Mouse (Mus musculus) lung, adult 18-20 months (tissue): Measurements from ENCODE around the gene Zmynd10.

Experiments used
- DNase-seq, 2 experiments: peaks; one replicate each; pipeline ENCODE4 v3.0.0; 2022; ENCODE audit warnings: mixed read lengths in 2 of 2

Zmynd10 gene

DNA sequence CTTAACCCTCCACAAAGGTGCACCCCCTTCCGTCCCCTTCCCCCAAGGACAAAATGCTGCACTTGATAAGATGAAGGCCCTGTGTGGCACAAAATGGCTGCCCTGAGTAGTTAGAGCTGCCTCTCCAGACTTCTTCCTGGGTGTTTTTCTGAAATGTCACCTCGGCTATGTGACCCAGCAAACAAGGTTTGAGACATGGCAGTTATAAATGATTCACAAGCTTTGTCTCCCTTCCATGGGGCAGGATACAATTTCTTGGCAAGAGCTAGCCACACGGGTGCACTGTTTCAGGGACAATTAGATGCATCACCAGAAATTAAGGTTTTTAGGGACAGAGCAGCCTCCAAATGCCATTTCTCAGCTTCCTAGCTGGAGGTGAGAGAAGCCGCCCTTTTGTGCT is 6.7 kb upstream of the Zmynd10 start:
- no peak for DNase-seq

- DNase-seq = no peak
These were observed 6.1 kb upstream of the Zmynd10 start for GRCm38 (mm10) chr9:107541005-107541404.

GRCm38 (mm10) chr9:107541474-107542351 is 5.4 kb upstream of the Zmynd10 start, which contains the start of the genes Cyb561d2 and Nprl2:
Cyb561d2 (minus strand) TSS chr9:107542193.
Nprl2 (plus strand) TSS chr9:107542226.
- peak; percentile 95 to 96 for DNase-seq

- DNase-seq = no peak
These were observed 4.8 kb upstream of the Zmynd10 start for GRCm38 (mm10) chr9:107542352-107542686.

- DNase-seq = no peak
These were observed 4.4 kb upstream of the Zmynd10 start for GRCm38 (mm10) chr9:107542721-107543120.

DNA sequence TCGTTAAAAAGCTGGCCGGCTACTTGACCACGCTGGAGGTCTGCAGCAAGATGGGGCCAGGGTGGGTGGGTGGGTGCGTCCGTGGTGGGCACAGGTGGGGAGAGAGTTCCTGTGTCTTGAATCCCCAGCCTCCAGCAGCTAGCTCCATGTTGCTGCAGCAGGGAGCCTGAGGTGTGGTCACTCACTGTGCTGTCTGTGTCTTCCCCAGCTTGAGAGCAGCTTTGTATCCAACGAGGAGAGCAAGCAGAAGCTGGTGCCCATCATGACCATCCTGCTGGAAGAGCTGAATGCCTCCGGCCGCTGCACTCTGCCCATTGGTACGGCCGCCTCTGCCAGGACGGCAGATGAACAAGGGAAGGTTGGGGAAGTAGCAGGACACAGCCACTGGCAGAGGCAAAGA is 3.8 kb upstream of the Zmynd10 start:
- DNase-seq = no peak

- no peak for DNase-seq
These were observed 2.9 kb upstream of the Zmynd10 start for GRCm38 (mm10) chr9:107544196-107544700.

GRCm38 (mm10) chr9:107544729-107545128 is 2.4 kb upstream of the Zmynd10 start:
- DNase-seq = no peak

DNA sequence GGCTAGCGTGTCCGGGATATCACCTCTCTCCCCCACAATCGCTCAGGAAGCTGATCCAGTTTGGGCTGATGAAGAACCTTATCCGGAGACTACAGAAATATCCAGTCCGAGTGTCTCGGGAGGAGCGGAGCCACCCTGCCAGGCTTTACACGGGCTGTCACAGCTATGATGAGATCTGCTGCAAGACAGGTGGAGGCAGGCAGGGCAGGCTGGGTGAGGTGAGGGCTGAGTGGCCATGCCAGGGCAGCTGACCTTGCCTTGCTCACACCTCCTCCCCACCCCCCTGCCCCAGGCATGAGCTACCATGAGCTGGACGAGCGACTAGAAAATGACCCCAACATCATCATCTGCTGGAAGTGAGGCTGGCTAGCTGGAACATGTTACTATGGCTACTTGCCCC is 1.9 kb upstream of the Zmynd10 start:
- DNase-seq = no peak

DNA sequence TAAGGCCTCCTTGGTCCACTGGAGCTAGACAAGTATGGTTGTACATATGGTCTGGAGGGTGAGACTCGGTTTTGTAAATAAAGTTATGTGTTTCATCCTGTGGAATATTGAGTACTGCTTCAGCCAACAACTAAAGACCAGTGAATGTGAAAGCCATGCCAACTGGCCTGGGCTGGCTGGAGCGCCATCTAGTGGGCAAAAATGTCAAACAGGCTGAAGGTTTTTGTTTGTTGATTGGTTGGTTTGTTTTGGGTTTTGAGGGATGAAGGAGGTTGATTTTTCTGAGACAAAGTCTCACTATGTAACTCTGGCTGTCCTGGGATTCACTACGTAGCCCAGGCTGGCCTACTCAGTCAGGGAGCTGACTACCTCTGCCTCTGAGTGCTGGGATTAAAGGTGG is 1.5 kb upstream of the Zmynd10 start:
- peak; percentile 62 to 75 for DNase-seq

GRCm38 (mm10) chr9:107547957-107548356 is 859 bp downstream of the Zmynd10 start:
- DNase-seq = no peak

GRCm38 (mm10) chr9:107548820-107549219 is 1.7 kb downstream of the Zmynd10 start:
- DNase-seq = no peak

DNA sequence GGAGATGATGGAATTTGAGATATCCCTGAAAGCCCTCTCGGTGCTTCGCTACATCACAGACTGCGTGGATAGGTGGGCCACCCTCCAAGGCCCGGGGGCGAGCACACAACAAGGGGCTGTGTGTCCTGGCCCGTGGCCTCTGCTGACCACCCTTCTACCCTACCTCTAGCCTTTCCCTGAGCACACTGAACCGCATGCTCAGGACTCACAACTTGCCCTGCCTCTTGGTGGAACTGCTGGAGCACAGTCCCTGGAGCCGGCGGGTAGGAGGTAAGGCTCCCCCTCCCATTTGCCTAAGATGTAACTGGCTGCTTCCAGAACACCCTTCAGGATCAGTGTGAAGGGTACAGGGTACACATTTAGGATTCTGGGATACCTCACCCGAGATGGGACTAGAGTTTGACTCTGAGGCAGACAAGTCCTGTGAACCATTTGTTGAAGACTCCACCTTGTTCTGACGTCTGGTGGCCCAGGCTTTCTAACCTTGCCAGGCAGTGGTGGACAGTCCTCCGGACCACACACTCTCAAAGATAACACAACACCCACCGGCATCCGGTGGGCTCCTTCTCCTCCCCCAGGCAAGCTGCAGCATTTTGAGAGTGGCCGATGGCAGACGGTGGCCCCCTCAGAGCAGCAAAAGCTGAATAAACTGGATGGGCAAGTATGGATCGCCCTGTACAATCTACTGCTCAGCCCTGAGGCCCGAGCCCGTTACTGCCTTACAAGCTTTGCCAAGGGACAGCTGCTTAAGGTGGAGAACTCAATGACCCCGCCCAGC is 2.4 kb downstream of the Zmynd10 start:
- no peak for DNase-seq

DNA sequence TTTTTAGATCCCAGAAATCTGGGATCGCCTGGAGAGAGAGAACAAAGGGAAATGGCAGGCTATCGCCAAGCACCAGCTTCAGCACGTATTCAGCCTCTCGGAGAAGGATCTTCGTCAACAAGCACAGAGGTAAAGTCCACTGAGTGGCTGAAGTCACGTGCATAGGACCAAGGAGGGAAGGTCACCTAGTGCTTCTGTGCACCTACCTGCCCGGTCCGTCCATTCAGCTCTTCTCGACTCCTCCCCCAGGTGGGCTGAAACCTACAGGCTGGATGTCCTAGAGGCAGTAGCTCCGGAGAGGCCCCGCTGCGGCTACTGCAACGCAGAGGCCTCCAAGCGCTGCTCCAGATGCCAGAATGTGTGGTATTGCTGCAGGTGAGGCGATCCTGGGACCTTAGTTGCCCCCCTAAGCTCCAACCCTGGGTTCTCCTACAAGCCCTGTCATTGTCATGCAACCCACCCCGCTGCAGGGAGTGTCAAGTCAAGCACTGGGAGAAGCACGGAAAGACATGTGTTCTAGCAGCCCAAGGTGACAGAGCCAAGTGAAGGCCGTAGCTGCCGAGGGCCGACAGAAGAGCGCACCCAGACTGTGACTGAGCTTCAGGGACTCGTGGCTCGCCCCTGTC is 3.5 kb downstream of the Zmynd10 start:
- DNase-seq = peak; percentile 67 to 71

DNA sequence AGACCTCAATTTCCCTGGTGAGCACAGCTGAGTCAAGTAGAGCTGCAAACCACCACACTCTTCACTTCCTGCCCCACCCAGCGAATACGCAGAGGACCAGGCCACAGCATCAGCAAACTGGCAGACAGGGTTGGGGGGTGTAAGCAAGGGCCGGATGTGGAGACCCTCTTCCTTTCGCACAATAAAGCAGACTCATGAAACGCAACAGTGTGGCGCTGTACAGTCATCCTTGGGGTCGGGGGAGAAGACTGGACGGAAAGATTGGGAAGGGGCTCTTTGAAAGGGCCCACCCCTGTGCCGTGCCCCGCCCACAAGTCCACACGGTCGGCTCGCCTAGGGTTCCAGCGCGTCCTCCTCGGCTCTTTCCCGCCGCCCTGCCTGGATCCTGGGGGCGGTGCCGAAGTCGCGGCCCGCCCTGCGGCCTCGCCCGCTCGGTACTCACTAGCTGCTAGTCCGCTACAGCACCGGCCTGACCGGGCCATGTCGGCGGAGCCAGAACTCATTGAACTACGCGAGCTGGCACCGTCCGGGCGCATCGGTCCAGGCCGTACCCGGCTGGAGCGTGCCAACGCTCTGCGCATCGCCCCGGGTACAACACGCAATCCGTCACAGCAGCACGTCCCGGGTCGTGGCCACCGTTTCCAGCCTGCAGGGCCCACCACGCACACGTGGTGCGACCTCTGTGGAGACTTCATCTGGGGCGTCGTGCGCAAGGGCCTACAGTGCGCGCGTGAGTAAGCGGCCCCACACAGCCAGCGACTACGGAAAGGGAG is 4.2 kb downstream of the Zmynd10 start, which contains the start of gene Rassf1:
Gene Rassf1 (plus strand): TSS at position 439 of the 773 bp plus-strand sequence.
- peak; percentile 78 to 80 for DNase-seq

DNA sequence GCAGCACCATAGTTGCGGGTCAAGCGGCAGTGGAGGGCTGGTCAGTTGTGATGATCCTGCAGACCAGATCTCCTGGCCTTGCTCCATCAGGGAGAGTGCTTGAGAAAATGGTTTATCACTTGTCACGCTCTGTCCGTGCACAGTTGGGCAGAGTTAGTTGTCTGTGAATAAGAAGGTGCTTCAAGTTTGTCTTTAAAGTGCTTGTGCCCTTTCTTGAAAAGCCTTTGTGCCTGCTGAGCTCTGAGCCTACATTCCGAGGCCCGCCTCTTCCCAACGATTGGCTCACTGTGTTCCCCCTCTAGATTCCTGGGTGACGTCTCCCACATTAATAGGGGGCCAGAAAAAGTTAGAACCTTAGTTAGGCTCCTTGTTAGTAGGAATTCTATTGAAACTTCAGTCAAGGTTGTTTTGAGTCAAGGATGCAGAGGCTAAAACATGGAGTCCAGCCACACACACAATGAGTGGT is 4.8 kb downstream of the Zmynd10 start:
- no peak for DNase-seq

- DNase-seq = no peak
These were observed 5.7 kb downstream of the Zmynd10 start for GRCm38 (mm10) chr9:107552690-107553393.

DNA sequence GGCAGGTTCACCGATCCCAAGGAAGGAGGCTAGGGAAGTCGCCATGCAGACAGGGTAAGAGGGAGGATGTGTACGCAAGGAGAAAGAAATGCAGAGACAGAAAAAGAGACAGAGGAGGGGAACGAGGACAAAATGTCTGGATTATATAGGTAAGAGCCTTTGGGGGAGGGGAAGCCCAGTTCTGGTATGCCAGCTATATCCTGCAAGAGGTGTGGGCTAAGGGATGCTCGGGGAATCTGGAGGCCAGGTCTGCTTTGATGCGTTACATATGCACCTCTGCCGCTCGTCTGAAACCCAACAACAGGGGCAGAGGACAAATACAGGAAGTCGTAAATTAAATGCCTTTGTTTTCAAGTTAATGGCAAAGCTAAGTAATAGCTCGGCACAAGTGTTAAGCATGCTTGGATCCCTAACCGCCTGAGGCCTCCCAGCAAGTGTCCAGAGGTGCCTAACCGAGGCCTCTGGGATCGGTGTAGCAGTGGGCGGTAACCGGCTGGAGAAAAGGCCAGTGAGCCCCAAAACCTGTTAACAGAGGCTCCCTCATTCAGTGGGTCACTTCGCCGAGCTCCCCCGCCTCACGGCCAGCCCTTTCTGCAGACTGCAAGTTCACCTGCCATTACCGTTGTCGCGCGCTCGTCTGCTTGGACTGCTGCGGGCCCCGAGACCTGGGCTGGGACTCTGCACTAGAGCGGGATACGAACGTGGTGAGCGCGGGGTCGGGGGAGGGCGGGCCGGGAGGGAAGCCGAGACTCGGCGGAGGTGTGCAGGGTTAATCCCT is 6.6 kb downstream of the Zmynd10 start:
- DNase-seq = peak; percentile 35 to 56

DNA sequence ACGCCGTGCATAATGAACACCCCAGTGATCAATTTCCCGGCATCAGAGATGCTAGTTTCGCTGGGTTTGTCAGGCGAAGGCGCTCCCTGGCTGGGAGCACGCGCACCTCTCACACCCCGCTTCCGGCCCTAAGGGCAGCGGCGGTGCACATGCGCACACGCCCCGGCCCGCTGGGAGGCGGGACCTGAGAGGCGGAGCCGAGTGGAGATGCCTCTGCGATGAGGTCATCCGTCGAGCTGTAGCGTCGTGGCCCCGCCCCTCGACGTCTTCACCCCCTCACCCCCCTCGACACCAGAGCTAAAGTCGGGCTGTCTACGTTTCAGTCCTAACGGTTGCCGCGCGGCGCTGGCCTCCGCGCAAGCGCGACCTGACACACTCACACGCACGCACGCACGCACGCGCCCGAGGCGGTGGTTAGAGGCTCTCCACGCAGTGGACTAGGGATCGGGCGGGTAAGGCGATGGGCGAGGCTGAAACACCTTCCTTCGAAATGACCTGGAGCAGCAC is 7.3 kb downstream of the Zmynd10 start:
- DNase-seq = peak; percentile 94 to 95

GRCm38 (mm10) chr9:107555031-107555457 is 7.9 kb downstream of the Zmynd10 start:
- peak; percentile 82 to 86 for DNase-seq
